In the genomic region with DNA sequence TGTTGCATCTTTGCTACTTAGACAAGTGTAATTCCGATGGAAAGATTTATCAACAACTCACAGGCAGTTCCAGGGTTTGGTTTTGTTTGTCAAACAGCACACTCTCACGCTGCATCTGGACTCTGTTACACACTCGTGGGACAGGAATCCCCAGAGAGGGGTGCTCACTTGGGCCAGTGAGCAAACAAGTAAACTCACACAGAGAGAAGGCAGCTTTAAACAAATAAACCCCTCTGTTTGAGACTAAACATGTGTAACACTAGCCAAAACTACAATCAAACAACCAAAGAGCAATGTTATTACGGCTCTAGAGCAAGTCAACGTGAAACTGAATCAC, we compare ENCODE assay signal across 13 mouse cellular contexts.
A peak's percentile ranks its signal among the peaks of the same experiment; 100 is the strongest.
DNase-seq lines count a peak whose midpoint lies in the region; ATAC-seq and TF ChIP-seq lines count a peak whose summit lies in the region.
"Had no signal": no experiment of that assay in that cellular context is flagged by ENCODE, and none has a peak within 500 bp of the region (broad histone marks: within the 10 kb centered on the region; RNA-seq: fewer than 3 reads in every experiment).

No protein-coding gene starts in this region.

- H3K36me3 ChIP-seq in forebrain, embryonic 12.5 days (replicated peaks): no peaks in the 10 kb centered on the region
- no peaks in the 10 kb centered on the region for H3K36me3 ChIP-seq in forebrain, embryonic 16.5 days (ENCODE audit: control insufficient read depth, insufficient read depth)
- no peaks in the 10 kb centered on the region for H3K36me3 ChIP-seq in kidney, embryonic 15.5 days
- no peaks in the 10 kb centered on the region for H3K36me3 ChIP-seq in kidney, adult 2 months (ENCODE audit: control insufficient read depth, insufficient read depth, low read length)
- no peaks in the 10 kb centered on the region for H3K36me3 ChIP-seq in embryonic facial prominence, embryonic 11.5 days (replicated peaks; ENCODE audit: control insufficient read depth, insufficient read depth, low read depth, low read length)
- no peaks in the 10 kb centered on the region for H3K36me3 ChIP-seq in midbrain, embryonic 14.5 days (ENCODE audit: control insufficient read depth, insufficient read depth, low read length)

- 0 out of 2 replicates have a peak overlapping the region, but pooled peaks have one; percentile 0 for H3K4me2 ChIP-seq in forebrain, embryonic 12.5 days
- no peak overlapping the region; the same call in 1 of the 2 replicates for H3K4me2 ChIP-seq in forebrain, embryonic 16.5 days (ENCODE audit: low read length)
- peak overlapping the region; percentile 34 for H3K4me2 ChIP-seq in kidney, embryonic 15.5 days
- no peak overlapping the region for H3K4me2 ChIP-seq in embryonic facial prominence, embryonic 11.5 days (ENCODE audit: low read depth, low read length)
- H3K4me2 ChIP-seq in midbrain, embryonic 14.5 days (ENCODE audit: low read length): peak overlapping the region; percentile 34
- H3K4me2 ChIP-seq: heart, embryonic 11.5 days had no signal

- H3K9me3 ChIP-seq in forebrain, embryonic 12.5 days: no peaks in the 10 kb centered on the region
- no peaks in the 10 kb centered on the region for H3K9me3 ChIP-seq in forebrain, embryonic 16.5 days (ENCODE audit: control insufficient read depth, low read length)
- H3K9me3 ChIP-seq in kidney, embryonic 15.5 days (replicated peaks): no peaks in the 10 kb centered on the region
- H3K9me3 ChIP-seq in embryonic facial prominence, embryonic 11.5 days (replicated peaks; ENCODE audit: control insufficient read depth, low read length): no peaks in the 10 kb centered on the region
- H3K9me3 ChIP-seq in midbrain, embryonic 14.5 days (ENCODE audit: control insufficient read depth, low read length): no peaks in the 10 kb centered on the region

- H3K4me3 ChIP-seq in forebrain, embryonic 12.5 days (replicated peaks): no peak overlapping the region
- no peak overlapping the region for H3K4me3 ChIP-seq in forebrain, embryonic 16.5 days (replicated peaks; ENCODE audit: low read length)
- H3K4me3 ChIP-seq in kidney, embryonic 15.5 days (replicated peaks): no peak overlapping the region
- no peak overlapping the region for H3K4me3 ChIP-seq in kidney, adult 2 months (ENCODE audit: insufficient read depth, low read depth, low read length)
- H3K4me3 ChIP-seq in embryonic facial prominence, embryonic 11.5 days (ENCODE audit: low read depth, low read length): no peak overlapping the region
- H3K4me3 ChIP-seq in midbrain, embryonic 14.5 days (replicated peaks; ENCODE audit: low read depth, low read length): no peak overlapping the region

- 63% methylated on average over 5 of the region's 5 CpGs for WGBS in forebrain, embryonic 12.5 days
- 38% methylated on average over 5 of the region's 5 CpGs for WGBS in forebrain, embryonic 16.5 days
- 33% methylated on average over 5 of the region's 5 CpGs for WGBS in kidney, embryonic 15.5 days
- 51% methylated on average over 5 of the region's 5 CpGs for WGBS in kidney, adult 2 months
- 43% methylated on average over 5 of the region's 5 CpGs for WGBS in embryonic facial prominence, embryonic 11.5 days
- 34% methylated on average over 5 of the region's 5 CpGs for WGBS in midbrain, embryonic 14.5 days

- ATAC-seq in forebrain, embryonic 12.5 days (ENCODE audit: low FRiP score): no peak
- no peak for ATAC-seq in forebrain, embryonic 16.5 days
- 0 out of 2 replicates have a peak, but pooled peaks have one; percentile 25 for ATAC-seq in kidney, embryonic 15.5 days (replicated peaks; ENCODE audit: low FRiP score)
- ATAC-seq in embryonic facial prominence, embryonic 11.5 days (replicated peaks; ENCODE audit: insufficient number of reproducible peaks, low FRiP score, low TSS enrichment, low read depth): no peak
- ATAC-seq in midbrain, embryonic 14.5 days (ENCODE audit: low FRiP score, low TSS enrichment): no peak

- DNase-seq in kidney, adult 2 months: no peak
- DNase-seq in embryonic facial prominence, embryonic 11.5 days (ENCODE audit: low spot score): peak; percentile 33
- DNase-seq in midbrain, embryonic 14.5 days: no peak
- DNase-seq in urinary bladder, adult 2 months (ENCODE audit: low spot score): no peak
- DNase-seq in ovary, postnatal 14 days (ENCODE audit: low spot score): no peak
- DNase-seq: cerebellum, adult 11-12 months; layer of hippocampus, adult 9-11 months; spleen, adult 18-20 months; thymus, adult 2 months had no signal

- no peak overlapping the region for H3K9ac ChIP-seq in forebrain, embryonic 12.5 days
- H3K9ac ChIP-seq in forebrain, embryonic 16.5 days (replicated peaks; ENCODE audit: low read depth, low read length): no peak overlapping the region
- H3K9ac ChIP-seq in kidney, embryonic 15.5 days: no peak overlapping the region
- no peak overlapping the region for H3K9ac ChIP-seq in embryonic facial prominence, embryonic 11.5 days (replicated peaks; ENCODE audit: low read length)
- H3K9ac ChIP-seq in midbrain, embryonic 14.5 days (replicated peaks; ENCODE audit: low read length): no peak overlapping the region

- H3K27me3 ChIP-seq in forebrain, embryonic 12.5 days: peaks cover 7% of the 10 kb centered on the region; the same call in 1 of the 2 replicates
- H3K27me3 ChIP-seq in forebrain, embryonic 16.5 days (replicated peaks; ENCODE audit: control insufficient read depth, insufficient read depth, low read length): no peaks in the 10 kb centered on the region
- no peaks in the 10 kb centered on the region for H3K27me3 ChIP-seq in kidney, embryonic 15.5 days
- H3K27me3 ChIP-seq in kidney, adult 2 months (replicated peaks; ENCODE audit: control insufficient read depth, insufficient read depth, low read length): no peaks in the 10 kb centered on the region
- no peaks in the 10 kb centered on the region for H3K27me3 ChIP-seq in embryonic facial prominence, embryonic 11.5 days (ENCODE audit: control insufficient read depth, insufficient read depth, low read length)
- H3K27me3 ChIP-seq in midbrain, embryonic 14.5 days (ENCODE audit: control insufficient read depth, insufficient read depth, low read length): no peaks in the 10 kb centered on the region

- no peak for TF ChIP-seq CTCF in kidney, adult 2 months (conservative IDR thresholded peaks at IDR 0.05; ENCODE audit: insufficient read depth, insufficient read length, low read depth, low read length)

- no peak for TF ChIP-seq POLR2A in kidney, adult 2 months (IDR thresholded peaks at IDR 0.05; ENCODE audit: low read depth, low read length)

- no peak overlapping the region for H3K27ac ChIP-seq in forebrain, embryonic 12.5 days
- H3K27ac ChIP-seq in forebrain, embryonic 16.5 days (ENCODE audit: low read length): no peak overlapping the region
- H3K27ac ChIP-seq in kidney, embryonic 15.5 days: no peak overlapping the region
- H3K27ac ChIP-seq in kidney, adult 2 months (ENCODE audit: insufficient read depth, low read depth, low read length): no peak overlapping the region
- H3K27ac ChIP-seq in embryonic facial prominence, embryonic 11.5 days (replicated peaks; ENCODE audit: low read depth, low read length): no peak overlapping the region
- H3K27ac ChIP-seq in midbrain, embryonic 14.5 days (replicated peaks; ENCODE audit: low read depth, low read length): peak overlapping the region; percentile 10; the same call in 1 of the 2 replicates

- peaks cover 51% of the 10 kb centered on the region for H3K4me1 ChIP-seq in forebrain, embryonic 12.5 days
- H3K4me1 ChIP-seq in forebrain, embryonic 16.5 days (replicated peaks; ENCODE audit: control insufficient read depth, insufficient read depth, low read length): peaks cover 12% of the 10 kb centered on the region
- peaks cover 10% of the 10 kb centered on the region for H3K4me1 ChIP-seq in kidney, embryonic 15.5 days
- no peaks in the 10 kb centered on the region for H3K4me1 ChIP-seq in kidney, adult 2 months (ENCODE audit: control insufficient read depth, insufficient read depth, low read length)
- H3K4me1 ChIP-seq in embryonic facial prominence, embryonic 11.5 days (ENCODE audit: control insufficient read depth, insufficient read depth, low read length): no peaks in the 10 kb centered on the region
- peaks cover 25% of the 10 kb centered on the region for H3K4me1 ChIP-seq in midbrain, embryonic 14.5 days (ENCODE audit: control insufficient read depth, insufficient read depth, low read length)

Comparison
In these comparisons a context has a peak if more than half of its experiments do, and no peak if none do; other contexts are left out.
1. H3K4me2 ChIP-seq: peak in forebrain, embryonic 12.5 days (single experiment), kidney, embryonic 15.5 days (single experiment) and midbrain, embryonic 14.5 days (single experiment); none in forebrain, embryonic 16.5 days (single experiment) and embryonic facial prominence, embryonic 11.5 days (single experiment).